Mouse (Mus musculus) spleen, postnatal 14 days (tissue): Measurements from ENCODE around the gene Il15.

Experiments used
- DNase-seq, 2 experiments: peaks; one replicate each; pipeline ENCODE4 v3.0.0; 2021 to 2022; ENCODE audit warnings: low spot score in 2 of 2

The Il15 gene

DNA sequence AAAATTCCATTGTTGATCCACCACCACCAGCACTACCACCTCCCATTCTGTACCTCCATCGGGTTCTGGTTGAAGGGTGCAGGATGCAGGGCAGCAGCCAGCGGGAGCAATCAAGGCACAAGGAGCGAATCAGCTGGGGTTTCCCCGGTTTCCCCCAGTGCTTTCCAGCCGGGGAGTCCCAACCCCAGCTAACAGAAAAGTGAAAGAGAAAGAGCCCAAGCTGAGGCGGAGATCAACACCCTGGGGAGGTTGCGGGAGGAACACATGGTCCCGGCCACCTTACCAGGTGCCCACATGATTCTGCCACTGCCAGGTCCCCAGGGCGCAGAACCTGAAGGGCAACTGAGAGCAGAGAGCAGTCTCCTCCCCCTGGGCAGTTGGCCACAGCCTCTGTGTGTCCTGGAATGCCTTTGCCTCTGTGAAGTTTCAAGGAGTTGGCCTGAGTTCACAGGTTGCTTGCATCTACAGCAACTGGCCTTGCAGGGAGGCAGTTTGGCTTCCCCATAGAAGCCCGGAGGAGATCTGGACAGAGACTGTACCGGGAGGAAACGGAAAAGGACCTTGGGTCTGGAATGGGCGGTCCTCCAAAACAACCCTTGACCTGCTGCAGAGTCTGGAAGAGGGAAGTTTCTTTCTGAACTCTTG, at the start of gene Il15:
Gene Il15 (minus strand): TSS at position 537 of the 645 bp plus-strand sequence.
- DNase-seq = peak in 1 of 2 experiments; percentile 9

DNA sequence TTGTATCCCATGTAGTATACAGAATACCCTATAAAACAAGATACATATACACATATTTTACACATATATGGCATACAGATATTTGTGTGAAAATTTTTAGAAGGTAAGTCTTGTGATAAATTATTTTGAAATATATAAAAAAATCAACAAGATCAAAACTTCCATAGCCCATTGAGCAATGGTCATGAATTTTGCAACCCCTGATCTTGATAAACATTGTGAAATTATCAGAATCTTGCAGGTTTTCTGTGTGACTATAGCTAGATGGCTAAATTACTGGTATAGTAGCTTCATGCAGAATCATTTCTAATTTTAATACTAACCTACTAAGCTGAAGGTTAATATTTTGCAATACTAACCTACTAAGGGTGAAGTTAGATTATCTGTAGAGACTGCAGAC, 41.9 kb upstream of the Il15 start:
- no peak for DNase-seq

DNA sequence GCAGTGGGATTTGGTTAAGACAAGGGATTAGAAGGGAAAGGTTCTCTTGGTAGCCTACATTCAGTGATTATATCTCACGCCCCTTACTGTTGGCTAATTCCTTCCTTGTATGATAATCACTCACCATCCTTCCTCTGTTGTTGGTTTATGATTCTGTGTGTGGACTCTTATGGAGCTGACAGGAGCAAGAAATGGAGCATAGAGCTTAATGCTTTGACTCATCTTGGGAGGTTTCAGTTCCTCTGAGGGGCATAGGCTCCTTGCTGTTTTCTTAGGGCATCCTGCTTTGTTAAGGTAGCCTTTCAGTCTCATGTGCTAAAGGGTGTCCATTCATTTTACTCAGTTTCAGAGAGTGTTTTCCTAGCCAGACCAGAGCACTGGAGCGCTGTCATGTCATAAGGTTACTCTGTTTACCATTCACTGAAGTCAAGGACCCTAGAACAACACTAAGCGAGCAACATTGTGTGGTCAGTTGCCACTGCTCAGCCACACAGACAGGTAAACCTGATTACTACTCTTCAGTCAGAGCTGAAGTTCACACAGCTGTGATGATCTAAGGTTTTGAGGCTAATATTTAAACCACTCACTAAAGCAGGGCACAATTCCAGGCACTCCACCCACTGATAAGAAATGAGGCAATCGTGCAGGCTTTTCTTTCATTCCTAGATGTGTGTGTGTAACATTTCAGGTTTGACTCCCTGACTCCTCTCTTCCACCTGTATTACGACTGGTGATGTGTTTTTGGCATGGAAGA, 13.7 kb upstream of the Il15 start:
- DNase-seq = no peak

DNA sequence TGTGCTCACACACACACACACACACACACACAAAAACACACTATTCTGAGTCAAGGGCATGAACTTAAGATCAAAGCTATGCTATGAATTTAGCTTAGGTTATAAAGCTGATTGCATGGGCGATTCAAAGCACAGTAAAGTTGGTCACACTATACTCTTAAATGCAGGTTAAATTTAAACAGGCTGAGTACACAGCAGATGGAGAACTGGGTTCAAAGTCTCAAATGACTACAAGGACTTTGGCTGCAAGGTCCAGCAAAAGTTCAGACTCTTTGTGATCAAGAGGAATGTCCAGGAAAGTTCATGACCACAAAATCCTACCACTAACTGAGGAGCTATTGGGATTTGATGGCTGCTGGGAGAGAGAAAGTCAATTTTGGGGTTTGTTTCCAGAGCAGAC, 12.5 kb upstream of the Il15 start:
- no peak for DNase-seq

DNA sequence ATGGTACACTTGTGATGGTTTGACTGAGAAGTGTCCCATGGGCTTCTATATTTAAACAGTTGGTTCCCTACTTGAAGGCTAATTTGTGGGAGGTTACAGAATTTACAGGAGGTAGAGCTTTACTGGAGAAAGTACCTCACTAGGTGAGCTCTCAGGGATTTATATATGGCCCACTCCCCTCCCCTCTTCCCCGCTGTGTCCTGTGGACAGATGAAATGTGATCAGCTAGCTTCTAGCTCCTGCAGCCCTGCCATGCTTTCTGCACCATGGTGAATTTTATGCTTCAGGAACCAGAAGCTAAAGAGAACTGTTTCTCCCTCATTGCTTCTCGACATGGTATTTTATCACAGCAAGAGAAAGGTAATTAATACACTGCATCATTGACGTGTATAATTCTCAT, 7.1 kb upstream of the Il15 start:
- no peak for DNase-seq

DNA sequence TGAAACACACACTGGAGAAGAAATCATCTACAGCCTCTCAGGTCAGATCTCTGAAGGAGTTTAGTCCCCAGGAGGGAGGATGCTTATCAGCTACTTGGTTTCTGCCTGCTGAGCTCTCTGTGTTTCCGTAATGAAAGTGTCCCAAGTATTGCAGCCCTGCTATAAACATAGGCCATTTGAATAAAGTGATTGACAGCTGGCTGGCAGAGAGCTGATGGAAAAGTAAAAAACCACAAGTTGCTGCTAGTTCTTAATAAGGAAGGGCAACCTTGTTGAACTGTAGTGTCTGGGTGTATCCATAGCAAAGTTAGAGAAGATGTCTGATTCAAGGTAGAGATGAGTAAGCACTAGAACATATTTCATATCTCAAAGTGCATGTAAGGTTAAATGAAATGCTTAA, 4.0 kb upstream of the Il15 start:
- DNase-seq = no peak

DNA sequence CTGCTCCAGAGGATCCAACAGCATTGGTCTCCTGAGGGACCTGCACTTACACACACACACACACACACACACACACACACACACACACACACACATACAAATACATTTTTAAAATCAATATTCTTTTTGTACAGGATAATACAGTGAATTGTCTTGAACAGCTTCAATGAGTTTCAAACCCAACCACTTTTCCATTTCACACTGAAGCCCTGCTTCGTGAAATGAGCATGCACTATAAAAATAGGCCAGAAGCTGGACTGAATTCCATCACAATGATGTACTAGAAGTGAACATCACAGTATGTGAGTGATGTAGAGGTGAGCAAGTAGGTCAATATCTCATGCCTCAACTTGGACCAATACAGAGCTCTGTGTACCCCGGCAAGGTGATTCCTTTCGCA, 1.0 kb upstream of the Il15 start:
- DNase-seq = no peak

DNA sequence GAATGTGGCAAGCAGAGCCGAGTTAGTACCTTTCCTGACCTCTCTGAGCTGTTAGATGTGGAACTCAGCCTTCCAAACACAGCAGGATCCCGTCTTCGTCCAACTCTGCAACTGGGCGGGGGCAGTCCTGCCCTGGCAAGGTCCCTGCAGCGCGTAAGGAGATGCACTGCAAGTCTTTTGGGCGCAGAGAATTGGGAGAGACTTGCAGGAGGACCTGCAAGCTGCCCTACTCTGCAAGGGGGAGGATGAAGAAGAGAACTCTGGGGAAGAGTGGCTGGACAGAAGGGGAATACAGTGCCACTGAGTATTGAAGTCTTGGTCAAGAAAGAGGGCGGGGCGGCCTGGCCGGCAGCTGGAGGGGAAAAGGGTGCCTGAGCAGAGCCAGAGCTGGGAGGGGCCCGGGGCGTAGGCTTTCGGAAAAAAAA, 749 bp downstream of the Il15 start:
- no peak for DNase-seq

DNA sequence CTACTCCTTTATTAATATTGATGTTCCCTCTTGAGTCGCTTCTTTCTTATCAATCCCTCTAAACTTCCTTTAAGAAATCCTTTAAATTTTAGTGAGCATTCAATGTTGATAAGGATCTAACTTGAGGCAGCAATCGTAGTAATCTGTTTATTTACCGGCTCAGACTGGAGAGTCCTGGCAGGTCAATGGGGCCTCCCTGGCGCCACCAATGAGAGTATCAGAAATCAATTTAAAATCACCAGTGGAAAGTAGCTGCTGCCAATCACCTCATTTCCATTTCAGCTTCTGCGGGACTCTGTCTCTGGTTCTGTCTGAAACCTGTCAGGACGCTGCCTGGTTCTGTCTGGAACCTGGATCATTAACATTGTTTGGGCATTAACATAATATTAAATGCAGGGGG, 1.5 kb downstream of the Il15 start:
- DNase-seq = no peak

DNA sequence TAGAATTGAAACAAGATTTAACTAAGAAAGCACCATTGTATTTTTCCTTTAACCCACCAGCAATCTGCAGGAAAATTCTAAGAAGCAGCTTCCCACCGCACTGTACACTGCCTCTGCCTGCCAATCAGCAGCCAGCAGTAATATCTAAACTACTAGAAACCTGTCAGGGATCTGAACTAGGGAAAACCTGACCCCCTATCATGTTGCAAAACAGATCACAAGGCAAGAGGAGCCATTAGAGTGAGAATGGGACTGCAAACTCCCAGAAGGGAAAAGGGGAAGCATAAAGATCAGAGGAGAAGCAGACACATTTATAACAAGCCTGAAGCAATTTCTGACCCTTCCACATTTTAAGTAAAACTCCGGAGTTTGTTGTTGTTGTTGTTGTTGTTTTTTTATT, 2.0 kb downstream of the Il15 start:
- DNase-seq = no peak

DNA sequence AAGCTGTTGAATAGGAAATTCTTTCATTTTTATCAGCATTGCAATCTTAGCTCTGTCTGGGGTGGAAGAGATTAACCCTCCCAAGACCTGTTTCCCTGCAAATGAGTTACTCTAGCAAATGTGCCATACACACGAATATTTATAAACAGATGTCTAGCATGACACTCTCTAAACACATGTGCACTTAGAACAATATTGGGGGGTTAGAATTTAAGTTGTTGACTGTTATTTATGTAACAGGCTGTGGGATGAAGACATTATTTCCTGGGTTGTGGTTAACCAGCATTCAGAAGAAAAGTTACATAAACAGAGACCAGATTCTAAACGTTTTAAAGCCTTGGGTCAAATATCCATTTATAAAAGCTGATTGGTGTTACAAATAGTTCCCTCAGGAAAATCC, 2.6 kb downstream of the Il15 start:
- DNase-seq = no peak

DNA sequence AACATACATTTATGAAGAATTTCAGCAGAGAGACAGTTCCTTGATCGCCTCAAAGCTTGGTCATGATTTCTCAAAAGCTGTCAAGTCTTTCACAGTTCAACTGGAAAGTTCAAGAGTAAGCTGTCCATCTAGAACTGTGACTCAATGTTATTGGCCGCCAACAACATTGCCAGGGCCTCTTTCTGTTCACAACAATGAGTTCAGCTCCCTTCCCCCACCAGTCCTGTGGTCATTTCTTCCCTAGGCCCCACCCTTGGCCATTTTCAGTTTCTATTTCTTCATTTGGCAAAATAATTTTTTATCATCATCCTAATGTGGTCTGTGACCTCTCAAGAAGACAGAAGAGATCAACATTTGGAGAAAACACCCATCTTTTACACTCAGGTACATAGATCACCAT, 4.5 kb downstream of the Il15 start:
- DNase-seq = no peak

DNA sequence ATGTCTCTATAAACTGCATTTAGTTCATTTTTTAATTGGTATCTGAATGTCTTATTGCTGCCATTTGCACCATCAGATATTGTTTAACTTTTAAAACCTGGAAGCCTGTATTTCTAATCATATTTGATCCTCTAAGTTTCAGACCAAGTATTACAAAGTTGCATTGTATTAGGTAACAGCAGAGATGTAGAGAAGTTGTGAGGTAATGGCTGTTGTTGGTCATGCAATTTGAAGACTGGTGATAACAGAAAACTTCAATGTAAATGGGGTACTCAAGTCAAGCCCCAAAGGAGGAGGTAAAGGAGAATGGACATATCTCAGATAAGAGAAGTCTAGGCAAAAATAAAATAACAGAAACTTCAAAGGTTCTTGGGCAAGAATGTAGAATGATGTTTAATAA, 11.8 kb downstream of the Il15 start:
- no peak for DNase-seq

DNA sequence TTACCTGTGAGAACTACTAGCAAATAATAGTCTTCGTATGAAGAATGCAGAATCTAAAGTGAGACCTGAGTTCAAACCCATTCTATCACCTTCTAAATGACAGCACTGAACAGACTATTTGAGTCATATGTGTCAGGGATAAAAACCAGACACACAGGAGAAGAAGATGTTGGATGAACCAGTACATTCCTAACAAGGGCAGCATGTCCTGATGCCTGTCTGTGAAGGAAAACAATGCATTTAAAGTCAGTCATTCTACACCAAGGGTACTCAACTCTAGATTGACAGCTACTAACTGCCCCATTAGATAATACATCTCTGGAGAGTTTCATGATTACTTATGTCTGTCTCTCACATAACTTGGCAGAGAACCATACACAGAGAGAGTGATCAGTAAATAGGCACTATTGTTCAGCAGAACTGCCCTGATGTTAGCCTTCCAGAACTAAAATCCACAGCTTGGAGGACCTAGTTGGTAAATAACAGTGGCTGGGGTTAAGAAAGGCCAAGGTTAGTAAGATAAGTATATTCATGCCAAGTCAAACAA, 14.6 kb downstream of the Il15 start:
- DNase-seq = no peak

DNA sequence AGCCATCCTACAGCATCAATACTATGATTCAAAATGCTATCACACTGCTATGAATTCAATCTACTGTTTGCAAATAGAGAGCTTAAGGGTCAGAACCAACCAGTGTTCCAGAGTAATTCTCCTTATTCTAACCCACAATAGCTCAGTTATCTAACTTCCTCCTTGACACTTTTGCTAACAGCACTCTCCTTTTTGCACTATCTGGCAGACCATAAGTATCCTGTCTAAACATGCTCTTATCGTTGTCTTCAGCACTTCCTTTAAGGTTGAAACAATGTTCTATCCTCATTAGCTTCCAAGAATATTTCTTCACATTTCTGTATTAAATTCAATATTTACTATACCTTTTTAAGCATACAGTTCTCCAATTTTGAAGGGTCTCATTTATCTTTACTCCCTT, 15.4 kb downstream of the Il15 start:
- no peak for DNase-seq

DNA sequence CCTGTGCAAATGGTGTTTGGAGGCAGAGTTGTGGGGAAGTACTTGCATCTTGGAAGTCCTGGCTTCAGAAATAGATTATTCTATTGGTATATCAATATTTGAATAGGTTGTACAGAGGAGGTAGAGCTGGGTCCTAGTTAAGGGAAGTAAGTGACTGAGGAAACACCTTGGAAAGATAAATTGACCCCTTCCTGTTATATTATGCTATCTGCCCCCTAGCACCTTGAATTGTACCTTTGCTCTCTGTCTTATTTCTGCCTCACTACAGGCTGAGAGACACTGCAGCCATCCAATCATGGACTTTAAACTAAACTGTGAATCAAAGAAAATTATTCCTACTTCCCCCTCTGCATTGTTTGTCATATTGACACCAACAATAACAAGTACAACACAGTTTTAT, 17.2 kb downstream of the Il15 start:
- DNase-seq = no peak

DNA sequence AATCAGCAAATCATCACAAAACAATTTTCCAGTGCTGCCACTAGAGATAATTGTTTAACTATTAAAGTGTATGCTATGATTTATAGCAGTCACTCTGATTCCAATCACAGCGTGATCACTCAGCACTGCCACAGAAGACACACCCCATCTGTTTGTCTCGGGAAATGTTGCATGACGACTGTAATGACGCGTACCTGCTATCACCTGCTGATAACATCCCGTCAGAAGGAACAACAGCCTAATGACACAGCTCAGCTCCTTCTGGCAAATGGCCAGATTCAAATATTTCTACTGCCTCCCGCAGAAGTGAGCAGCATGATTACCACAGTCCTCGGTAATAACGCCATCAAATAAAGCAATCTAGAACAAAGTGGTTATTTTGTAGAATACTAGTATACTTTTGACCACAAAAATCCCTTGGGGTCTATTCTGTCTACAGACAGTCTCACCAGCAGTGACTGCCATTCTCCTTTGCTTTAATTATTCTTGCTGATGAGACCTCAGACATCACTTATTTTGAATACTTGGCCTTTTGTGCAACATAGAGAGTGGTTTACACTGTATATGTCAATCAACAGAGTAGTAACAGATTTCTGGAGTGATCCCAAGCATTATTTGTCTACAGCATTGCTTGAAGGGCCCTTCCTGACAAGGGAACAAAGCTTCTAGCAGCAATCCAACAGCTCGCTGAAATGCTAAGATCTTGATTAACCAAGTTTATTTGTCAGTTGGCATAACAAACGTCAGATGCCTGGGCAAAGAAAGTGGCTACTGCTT, 18.4 kb downstream of the Il15 start:
- no peak for DNase-seq

DNA sequence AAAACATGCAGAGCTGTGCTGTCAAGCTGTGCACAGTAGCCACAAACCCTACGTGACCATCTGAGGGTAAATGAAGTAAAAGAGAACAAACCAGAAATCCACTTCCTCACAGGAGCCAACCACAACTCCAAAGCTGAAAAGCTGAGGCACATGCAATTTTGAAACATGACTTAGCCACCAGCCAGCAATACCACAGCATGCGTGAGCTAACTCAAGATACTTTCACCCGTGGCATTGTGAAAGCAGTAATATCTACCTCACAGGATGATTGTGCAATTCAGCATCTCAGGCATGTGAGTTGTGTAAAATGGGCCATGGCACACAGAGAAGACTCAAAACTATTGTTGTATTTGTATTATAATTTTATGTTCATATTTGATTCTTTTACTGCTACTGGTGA, 19.7 kb downstream of the Il15 start:
- no peak for DNase-seq

DNA sequence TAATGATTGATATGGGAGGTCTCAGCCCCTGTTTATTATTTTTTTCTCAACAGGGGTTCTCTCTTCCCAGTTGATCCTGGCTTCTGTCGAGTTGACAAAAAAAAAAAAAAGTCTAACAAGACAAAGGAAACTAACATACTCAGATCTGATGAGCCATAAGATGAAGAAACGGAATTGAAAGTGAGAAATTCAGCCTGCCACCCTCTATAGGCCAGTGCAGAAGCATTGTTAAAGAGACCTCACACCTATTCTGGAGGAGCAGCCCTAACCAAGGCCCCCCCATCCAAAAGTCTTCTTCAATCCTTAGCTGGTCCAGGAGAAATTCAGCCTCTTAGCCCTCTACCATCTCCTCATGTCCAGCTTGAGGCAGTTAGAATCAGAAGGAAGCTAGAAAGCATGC, 20.7 kb downstream of the Il15 start:
- DNase-seq = no peak

DNA sequence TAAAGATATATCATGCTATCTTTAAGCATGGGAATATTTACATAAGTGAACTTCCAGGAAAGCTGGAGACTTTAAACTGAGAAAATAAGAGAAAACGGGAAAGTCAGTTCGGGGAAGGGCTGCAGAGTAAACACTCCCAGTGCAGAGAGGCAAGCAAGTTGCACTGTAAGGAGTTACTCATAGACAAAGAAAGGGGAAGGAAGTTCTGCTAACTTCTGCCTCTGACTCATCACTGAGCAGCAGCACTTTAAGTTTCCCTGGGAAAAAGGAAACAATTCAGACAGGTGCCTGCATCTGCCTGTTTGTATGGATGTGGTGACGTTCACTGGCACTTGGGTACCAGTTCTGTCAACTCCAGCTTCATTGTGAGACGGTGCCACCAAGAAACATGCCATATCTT, 28.6 kb downstream of the Il15 start:
- no peak for DNase-seq

DNA sequence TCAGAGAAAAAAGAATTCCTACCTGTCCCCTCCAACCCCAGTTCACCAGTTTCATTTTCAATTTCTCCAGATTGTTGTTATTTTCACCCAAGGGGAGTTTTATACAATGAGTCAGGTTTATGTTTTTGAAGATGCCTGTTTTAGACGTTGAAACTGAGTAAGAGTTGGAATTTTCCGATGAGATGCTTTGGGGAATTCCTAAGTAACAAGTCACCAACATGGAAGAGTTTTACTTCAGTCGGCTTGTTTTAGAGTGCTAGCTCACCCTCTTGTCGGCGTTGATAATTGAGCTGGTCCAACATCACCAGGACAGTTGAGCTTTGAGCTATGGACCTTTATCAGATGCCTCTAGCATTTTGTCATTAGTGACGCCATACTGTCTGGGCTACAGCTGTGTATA, 30.2 kb downstream of the Il15 start:
- DNase-seq = no peak

DNA sequence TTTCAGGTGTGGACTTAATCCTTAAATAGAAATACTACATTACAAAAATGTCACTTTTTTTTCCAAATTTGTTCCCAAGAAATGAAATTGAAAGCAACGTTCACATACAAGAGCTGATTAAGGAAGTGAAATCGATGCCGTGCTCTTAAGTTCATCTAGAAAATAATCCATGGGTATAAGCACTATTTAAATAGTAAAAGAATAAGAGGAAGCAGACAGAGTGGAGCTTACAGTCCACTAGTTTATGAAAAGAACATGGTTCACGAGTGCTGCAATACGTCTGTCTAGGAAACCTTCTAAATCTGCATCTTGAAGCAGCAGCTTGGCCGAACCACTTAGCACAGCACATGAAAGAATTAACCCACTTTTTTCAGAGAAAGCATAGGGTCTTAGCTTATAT, 32.4 kb downstream of the Il15 start:
- no peak for DNase-seq

DNA sequence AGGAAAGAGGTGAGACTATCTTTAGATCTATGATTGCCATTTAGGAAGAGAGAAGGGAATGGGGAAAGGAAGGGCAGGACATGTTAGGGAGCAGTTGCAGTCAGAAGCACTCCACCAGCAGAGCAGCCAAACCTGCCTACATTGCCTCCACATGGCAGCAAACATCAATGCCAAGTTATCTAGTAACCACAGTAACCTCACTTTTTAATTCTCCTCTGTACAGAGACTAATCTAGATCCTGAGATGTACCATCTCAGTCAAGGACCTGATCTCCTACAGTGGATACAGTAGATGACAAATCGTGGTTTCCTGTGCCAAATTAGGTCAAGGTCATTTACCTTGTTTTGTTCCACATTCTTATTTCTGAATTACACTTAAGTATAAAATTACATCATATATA, 42.0 kb downstream of the Il15 start:
- DNase-seq = no peak
